ENCODE assay signal across 8 mouse cellular contexts in the genomic region with DNA sequence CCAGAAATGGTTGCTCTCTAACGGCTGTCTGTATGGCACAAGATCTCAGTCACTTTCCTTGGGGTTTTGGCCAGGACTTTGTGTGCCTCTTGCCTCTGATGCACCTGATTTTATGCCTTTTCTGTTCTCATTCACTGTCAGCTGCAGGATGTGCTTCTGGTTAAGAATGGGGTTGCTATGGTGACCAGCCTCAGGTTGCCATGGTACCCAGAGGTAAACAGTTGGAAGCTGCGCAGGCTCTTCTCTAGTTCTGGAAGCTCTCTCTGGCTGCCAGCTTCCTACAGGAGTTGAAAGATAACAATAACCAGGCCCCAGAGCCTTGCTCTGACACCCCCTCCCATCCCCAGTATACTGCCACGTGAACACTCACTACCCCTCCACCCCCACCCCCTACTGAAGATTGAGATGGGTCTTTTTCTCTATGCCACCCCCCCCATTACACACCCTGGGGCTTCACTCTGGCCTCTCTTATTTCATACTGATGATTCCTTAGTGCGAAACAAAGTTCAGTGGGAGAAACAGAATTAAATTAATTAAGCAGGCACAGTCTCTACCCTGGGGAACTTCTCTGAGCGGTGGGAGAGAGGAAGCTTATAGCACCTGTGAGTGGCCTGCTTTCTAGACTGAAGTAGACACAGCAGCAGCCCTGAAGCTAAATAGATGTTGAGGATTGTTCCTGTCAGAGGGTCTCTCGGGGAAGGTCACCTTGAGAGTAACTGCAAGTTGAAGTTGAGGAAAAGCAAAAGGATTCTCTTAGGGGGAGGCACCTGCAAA. TPM values are rescaled to one million over a fixed set of nuclear protein-coding genes. Genes with fewer than 3 reads are reported as not detected.
DNase-seq lines count a peak whose midpoint lies in the region; ATAC-seq and TF ChIP-seq lines count a peak whose summit lies in the region.
"Had no signal": no experiment of that assay in that cellular context is flagged by ENCODE, and none has a peak within 500 bp of the region (broad histone marks: within the 10 kb centered on the region; RNA-seq: fewer than 3 reads in every experiment).

No protein-coding gene starts in this region.

- H3K9me3 ChIP-seq in embryonic facial prominence, embryonic 12.5 days, result no peaks in the 10 kb centered on the region
- no peaks in the 10 kb centered on the region for H3K9me3 ChIP-seq in midbrain, embryonic 11.5 days (ENCODE audit: control insufficient read depth, low read length)
- H3K9me3 ChIP-seq in stomach, postnatal 0 days (ENCODE audit: control insufficient read depth, low read length), result no peaks in the 10 kb centered on the region
- H3K9me3 ChIP-seq: liver, embryonic 13.5 days had no signal

- 0 out of 2 replicates have a peak, but pooled peaks cover 3% of the 10 kb centered on the region for H3K4me1 ChIP-seq in embryonic facial prominence, embryonic 12.5 days
- peaks cover 11% of the 10 kb centered on the region for H3K4me1 ChIP-seq in midbrain, embryonic 11.5 days (ENCODE audit: control insufficient read depth, insufficient read depth, low read length)
- no peaks in the 10 kb centered on the region for H3K4me1 ChIP-seq in stomach, postnatal 0 days (replicated peaks; ENCODE audit: control insufficient read depth, insufficient read depth)
- no peaks in the 10 kb centered on the region for H3K4me1 ChIP-seq in kidney, adult 2 months (ENCODE audit: control insufficient read depth, insufficient read depth, low read length)
- H3K4me1 ChIP-seq: liver, embryonic 13.5 days had no signal

- H3K36me3 ChIP-seq in embryonic facial prominence, embryonic 12.5 days, result no peaks in the 10 kb centered on the region
- no peaks in the 10 kb centered on the region for H3K36me3 ChIP-seq in midbrain, embryonic 11.5 days (ENCODE audit: control insufficient read depth, insufficient read depth, low read length)
- H3K36me3 ChIP-seq in stomach, postnatal 0 days (ENCODE audit: control insufficient read depth, insufficient read depth, low read length), result no peaks in the 10 kb centered on the region
- H3K36me3 ChIP-seq in kidney, adult 2 months (ENCODE audit: control insufficient read depth, insufficient read depth, low read length), result no peaks in the 10 kb centered on the region
- H3K36me3 ChIP-seq: liver, embryonic 13.5 days had no signal

- no peak overlapping the region for H3K9ac ChIP-seq in embryonic facial prominence, embryonic 12.5 days
- H3K9ac ChIP-seq in midbrain, embryonic 11.5 days (ENCODE audit: low read length), result no peak overlapping the region
- no peak overlapping the region for H3K9ac ChIP-seq in stomach, postnatal 0 days (ENCODE audit: low read length)
- H3K9ac ChIP-seq: liver, embryonic 13.5 days had no signal

- TF ChIP-seq CTCF in stomach, postnatal 0 days (IDR thresholded peaks at IDR 0.05; ENCODE audit: low read depth), result no peak
- TF ChIP-seq CTCF in kidney, adult 2 months (conservative IDR thresholded peaks at IDR 0.05; ENCODE audit: insufficient read depth, insufficient read length, low read depth, low read length), result no peak

- no peak overlapping the region for H3K4me2 ChIP-seq in embryonic facial prominence, embryonic 12.5 days (replicated peaks)
- H3K4me2 ChIP-seq in midbrain, embryonic 11.5 days, result no peak overlapping the region
- no peak overlapping the region for H3K4me2 ChIP-seq in stomach, postnatal 0 days (replicated peaks; ENCODE audit: low read depth)
- H3K4me2 ChIP-seq: liver, embryonic 13.5 days had no signal

- DNase-seq in cerebellum, adult 9-10 months, result peak; percentile 6
- DNase-seq in induced T-regulatory cell, adult 2 months (ENCODE audit: low read depth), result peak; percentile 20
- DNase-seq in midbrain, embryonic 11.5 days (ENCODE audit: low spot score, missing footprints), result peak; percentile 94
- peak; percentile 16 for DNase-seq in stomach, postnatal 0 days (ENCODE audit: low spot score)
- DNase-seq in kidney, adult 2 months, result no peak
- no peak for DNase-seq in kidney, adult 18-20 months
- DNase-seq: liver, embryonic 13.5 days had no signal

- no peak for TF ChIP-seq POLR2A in kidney, adult 2 months (IDR thresholded peaks at IDR 0.05; ENCODE audit: low read depth, low read length)

- no peak overlapping the region for H3K27ac ChIP-seq in embryonic facial prominence, embryonic 12.5 days
- H3K27ac ChIP-seq in midbrain, embryonic 11.5 days (ENCODE audit: low read depth, low read length), result no peak overlapping the region
- H3K27ac ChIP-seq in stomach, postnatal 0 days (replicated peaks), result no peak overlapping the region
- no peak overlapping the region for H3K27ac ChIP-seq in kidney, adult 2 months (ENCODE audit: insufficient read depth, low read depth, low read length)
- H3K27ac ChIP-seq: liver, embryonic 13.5 days had no signal

- peak; percentile 28; the same call in 1 of the 2 replicates for ATAC-seq in embryonic facial prominence, embryonic 12.5 days (ENCODE audit: insufficient number of reproducible peaks, insufficient read depth, low FRiP score, low TSS enrichment)
- peak; percentile 88 for ATAC-seq in midbrain, embryonic 11.5 days (ENCODE audit: low FRiP score)
- peak; percentile 54; the same call in 1 of the 2 replicates for ATAC-seq in stomach, postnatal 0 days (ENCODE audit: low FRiP score, low TSS enrichment)

- no peaks in the 10 kb centered on the region; the same call in 1 of the 2 replicates for H3K27me3 ChIP-seq in embryonic facial prominence, embryonic 12.5 days
- H3K27me3 ChIP-seq in midbrain, embryonic 11.5 days (ENCODE audit: control insufficient read depth, insufficient read depth, low read length), result no peaks in the 10 kb centered on the region
- no peaks in the 10 kb centered on the region for H3K27me3 ChIP-seq in stomach, postnatal 0 days (ENCODE audit: control insufficient read depth, insufficient read depth, low read length)
- no peaks in the 10 kb centered on the region for H3K27me3 ChIP-seq in kidney, adult 2 months (replicated peaks; ENCODE audit: control insufficient read depth, insufficient read depth, low read length)

- whole genome bisulfite sequencing in embryonic facial prominence, embryonic 12.5 days, result 44% methylated on average over 6 of the region's 6 CpGs
- 36% methylated on average over 6 of the region's 6 CpGs for WGBS in midbrain, embryonic 11.5 days
- 37% methylated on average over 6 of the region's 6 CpGs for WGBS in stomach, postnatal 0 days
- WGBS in kidney, adult 2 months, result 58% methylated on average over 6 of the region's 6 CpGs

- no peak for TF ChIP-seq EP300 in stomach, postnatal 0 days (optimal IDR thresholded peaks at IDR 0.05)

- no peak overlapping the region for H3K4me3 ChIP-seq in embryonic facial prominence, embryonic 12.5 days
- H3K4me3 ChIP-seq in midbrain, embryonic 11.5 days (ENCODE audit: low read depth, low read length), result no peak overlapping the region
- no peak overlapping the region for H3K4me3 ChIP-seq in stomach, postnatal 0 days (ENCODE audit: low read depth, low read length)
- no peak overlapping the region for H3K4me3 ChIP-seq in kidney, adult 2 months (ENCODE audit: insufficient read depth, low read depth, low read length)
- H3K4me3 ChIP-seq: liver, embryonic 13.5 days had no signal

RNA-seq across cellular contexts. Expression of a gene that starts 6.1 kb away (rescaled TPM):
- polyA plus RNA-seq in embryonic facial prominence, embryonic 12.5 days (2016; fragmentation: Nextera tagmentation; extraction: Ambion mirVana), result not detected in 2 replicates
- not detected in 2 replicates for polyA plus RNA-seq in midbrain, embryonic 11.5 days (2014; fragmentation: Nextera tagmentation; extraction: Ambion mirVana)
- 0.85 and 1.2 TPM in 2 replicates for polyA plus RNA-seq in stomach, postnatal 0 days (2015; fragmentation: Nextera tagmentation; extraction: Ambion mirVana)
- polyA plus RNA-seq in kidney, adult 2 months (2012; rRNA removed), result not detected in 2 replicates
- polyA plus RNA-seq: liver, embryonic 13.5 days had no signal

Comparison
In these comparisons a context has a peak if more than half of its experiments do, and no peak if none do; other contexts are left out.
1. DNase-seq: peak in cerebellum, adult 9-10 months (single experiment), induced T-regulatory cell, adult 2 months (single experiment), midbrain, embryonic 11.5 days (single experiment) and stomach, postnatal 0 days (single experiment); none in kidney, adult 2 months (single experiment) and kidney, adult 18-20 months (single experiment).
2. ATAC-seq: peak in every context shown above with its lines; median percentile 88 in midbrain, embryonic 11.5 days; 54 in stomach, postnatal 0 days; 28 in embryonic facial prominence, embryonic 12.5 days.